Mouse (Mus musculus): ENCODE measurements at regions not wholly inside any gene's neighbourhood (a gene's known extent, or its start where the extent isn't known, plus 50 kb on each side); places are given as distances from the start of the nearest gene placed in this dataset.
A peak's percentile ranks its signal among the peaks of the same experiment; 100 is the strongest.

DNA sequence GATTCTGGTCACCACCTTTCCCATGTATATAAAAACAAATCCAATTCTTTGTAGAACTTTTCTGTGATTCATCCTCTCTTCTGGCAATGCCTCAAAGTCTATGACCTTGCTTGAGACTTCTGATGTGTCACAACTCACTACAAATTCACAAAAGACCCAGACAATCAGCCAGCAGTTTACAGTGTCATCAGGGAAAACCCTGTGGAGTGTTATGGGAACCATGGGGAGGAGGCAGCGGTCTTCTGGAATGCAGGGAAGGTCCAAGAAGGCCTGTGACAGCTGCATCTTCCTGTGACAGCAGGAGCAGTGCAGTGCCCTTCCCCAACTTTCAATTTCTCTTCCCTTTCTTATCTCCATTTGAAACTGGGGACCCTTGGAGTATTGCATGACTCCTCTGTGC is 877.9 kb downstream of the A830018L16Rik start:
- no peak overlapping the region for H3K4me3 ChIP-seq (ENCODE audit: insufficient read depth, low read length)
- peaks cover 7% of the 10 kb centered on the region for H3K4me1 ChIP-seq (ENCODE audit: control insufficient read depth, insufficient read depth, low read length)
- TF ChIP-seq POLR2A (IDR thresholded peaks at IDR 0.05; ENCODE audit: low read depth, low read length) = no peak
- TF ChIP-seq CTCF (IDR thresholded peaks at IDR 0.05; ENCODE audit: borderline replicate concordance, insufficient read depth, low read length) = no peak
- no peak overlapping the region for H3K27ac ChIP-seq (ENCODE audit: insufficient read depth, low read length)

DNA sequence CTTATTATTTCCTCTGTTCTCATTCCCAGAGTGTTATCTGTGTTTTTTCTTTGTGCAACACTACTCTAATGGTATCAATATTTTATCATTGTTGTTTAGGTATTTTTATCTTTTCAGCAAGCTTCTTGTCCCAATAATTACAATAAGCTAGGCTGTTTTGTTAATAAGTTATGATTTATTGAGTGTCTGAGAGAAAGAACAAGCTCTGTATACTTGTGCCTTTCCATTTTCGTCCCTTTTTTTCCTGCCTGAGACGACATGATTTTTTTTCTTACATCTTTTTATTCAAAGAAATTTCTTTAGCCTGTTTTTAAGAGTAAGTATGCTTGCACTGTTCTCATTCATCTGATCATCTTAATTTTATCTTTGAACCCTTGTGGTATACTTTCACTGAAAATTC is 904.1 kb downstream of the A830018L16Rik start:
- no peak overlapping the region for H3K27ac ChIP-seq (ENCODE audit: insufficient read depth, low read length)
- H3K4me1 ChIP-seq (ENCODE audit: control insufficient read depth, insufficient read depth, low read length) = no peaks in the 10 kb centered on the region
- TF ChIP-seq POLR2A (IDR thresholded peaks at IDR 0.05; ENCODE audit: low read depth, low read length) (no peak), CTCF (IDR thresholded peaks at IDR 0.05; ENCODE audit: borderline replicate concordance, insufficient read depth, low read length) (no peak)
- H3K4me3 ChIP-seq (ENCODE audit: insufficient read depth, low read length) = no peak overlapping the region

- H3K4me1 ChIP-seq (ENCODE audit: control insufficient read depth, insufficient read depth, low read length) = no peaks in the 10 kb centered on the region
- TF ChIP-seq POLR2A (IDR thresholded peaks at IDR 0.05; ENCODE audit: low read depth, low read length) (no peak), CTCF (IDR thresholded peaks at IDR 0.05; ENCODE audit: borderline replicate concordance, insufficient read depth, low read length) (no peak)
- H3K27ac ChIP-seq (ENCODE audit: insufficient read depth, low read length) = no peak overlapping the region
Measured at GRCm38 (mm10) chr1:12334186-12334585, 920.3 kb downstream of the A830018L16Rik start.

DNA sequence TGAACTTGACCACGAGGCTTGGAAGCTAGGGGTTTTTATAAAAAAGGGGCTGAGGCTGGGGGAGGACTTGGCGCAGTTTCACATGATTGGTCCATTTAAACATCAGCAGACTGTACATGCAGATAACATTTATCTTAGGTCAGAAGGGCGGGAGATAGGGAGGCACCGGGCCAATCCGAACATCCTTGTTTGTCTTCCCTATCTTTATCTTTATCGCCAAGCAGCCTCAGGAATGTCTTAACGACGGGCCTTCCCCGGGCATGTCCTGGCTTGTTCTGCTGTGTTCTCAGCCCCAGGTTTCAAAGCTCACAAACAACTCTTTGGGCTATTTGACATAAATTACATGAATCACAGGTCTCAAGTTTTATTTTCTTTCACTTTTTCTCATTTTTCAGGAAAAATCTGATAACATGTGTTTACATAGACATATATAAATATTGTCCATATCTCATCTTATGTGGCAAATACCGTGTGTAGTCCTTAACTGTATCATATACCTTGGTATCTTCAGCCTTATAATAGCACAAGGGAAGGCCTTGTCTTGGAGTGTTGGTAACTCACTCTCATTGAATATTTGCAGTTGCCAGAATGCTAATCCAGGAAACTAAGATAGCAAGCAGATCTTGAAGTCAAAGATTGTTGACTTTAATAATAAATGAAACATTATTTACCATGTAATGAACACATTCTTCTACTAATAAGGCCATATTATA is 931.0 kb downstream of the A830018L16Rik start:
- H3K4me1 ChIP-seq (ENCODE audit: control insufficient read depth, insufficient read depth, low read length) = no peaks in the 10 kb centered on the region
- H3K27ac ChIP-seq (ENCODE audit: insufficient read depth, low read length) = no peak overlapping the region
- H3K4me3 ChIP-seq (ENCODE audit: insufficient read depth, low read length) = no peak overlapping the region
- TF ChIP-seq CTCF (IDR thresholded peaks at IDR 0.05; ENCODE audit: borderline replicate concordance, insufficient read depth, low read length) (no peak), POLR2A (IDR thresholded peaks at IDR 0.05; ENCODE audit: low read depth, low read length) (no peak)

More at GRCm38 (mm10) chr1:12334186-12334585, 920.3 kb downstream of the A830018L16Rik start:
- no peak overlapping the region for H3K4me3 ChIP-seq (ENCODE audit: insufficient read depth, low read length)

GRCm38 (mm10) chr1:12345439-12345819 is 931.5 kb downstream of the A830018L16Rik start:
- Histone ChIP-seq H3K4me3 (ENCODE audit: insufficient read depth, low read length) (no peak overlapping the region), H3K27ac (ENCODE audit: insufficient read depth, low read length) (no peak overlapping the region), H3K4me1 (ENCODE audit: control insufficient read depth, insufficient read depth, low read length) (no peaks in the 10 kb centered on the region)
- TF ChIP-seq CTCF (IDR thresholded peaks at IDR 0.05; ENCODE audit: borderline replicate concordance, insufficient read depth, low read length) (no peak), POLR2A (IDR thresholded peaks at IDR 0.05; ENCODE audit: low read depth, low read length) (no peak)

DNA sequence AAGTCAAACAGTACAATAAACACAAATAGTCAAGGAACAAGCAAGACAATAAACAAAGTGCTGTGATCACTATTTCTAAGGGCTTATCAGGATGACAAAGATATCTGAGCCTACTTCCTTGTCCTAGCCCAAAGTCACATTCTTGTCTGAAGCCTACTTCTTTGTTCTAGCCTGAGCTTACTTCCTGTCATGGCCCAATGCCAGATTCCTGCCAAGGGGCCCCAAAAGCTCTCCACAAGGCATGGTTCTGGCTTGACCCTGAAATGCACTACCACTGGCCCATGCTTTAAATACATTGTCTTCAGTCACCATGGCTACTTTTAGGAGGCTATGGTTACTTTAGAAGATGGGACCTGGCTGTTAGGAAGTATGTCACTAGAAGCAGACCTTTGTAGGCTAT is 940.6 kb downstream of the A830018L16Rik start:
- TF ChIP-seq POLR2A (IDR thresholded peaks at IDR 0.05; ENCODE audit: low read depth, low read length) = no peak
- TF ChIP-seq CTCF (IDR thresholded peaks at IDR 0.05; ENCODE audit: borderline replicate concordance, insufficient read depth, low read length) = no peak
- no peak overlapping the region for H3K27ac ChIP-seq (ENCODE audit: insufficient read depth, low read length)
- no peaks in the 10 kb centered on the region for H3K4me1 ChIP-seq (ENCODE audit: control insufficient read depth, insufficient read depth, low read length)
- H3K4me3 ChIP-seq (ENCODE audit: insufficient read depth, low read length) = no peak overlapping the region

GRCm38 (mm10) chr1:12367872-12368271 is 954.0 kb downstream of the A830018L16Rik start:
- TF ChIP-seq CTCF (IDR thresholded peaks at IDR 0.05; ENCODE audit: borderline replicate concordance, insufficient read depth, low read length) (no peak), POLR2A (IDR thresholded peaks at IDR 0.05; ENCODE audit: low read depth, low read length) (no peak)
- Histone ChIP-seq H3K27ac (ENCODE audit: insufficient read depth, low read length) (no peak overlapping the region), H3K4me1 (ENCODE audit: control insufficient read depth, insufficient read depth, low read length) (no peaks in the 10 kb centered on the region), H3K4me3 (ENCODE audit: insufficient read depth, low read length) (no peak overlapping the region)

DNA sequence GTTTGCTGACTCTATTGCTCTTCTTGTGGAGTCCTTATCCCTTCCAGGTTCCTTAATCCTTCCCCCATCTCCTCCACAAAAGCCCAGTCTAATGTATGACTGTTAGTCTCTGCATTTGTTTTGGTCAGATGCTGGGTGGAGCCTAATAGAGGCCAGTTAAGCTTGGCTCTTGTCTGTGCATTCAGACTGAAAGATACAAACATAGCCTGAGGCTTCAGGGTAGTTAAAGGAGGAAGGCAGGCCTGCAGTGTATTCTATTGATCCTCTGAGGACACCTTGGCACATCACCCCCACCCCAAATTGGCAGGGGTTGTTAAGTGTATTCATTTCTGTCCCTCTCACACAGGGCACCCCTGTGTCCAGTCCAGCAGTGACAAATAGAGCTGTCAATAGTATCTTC is 959.1 kb downstream of the A830018L16Rik start:
- TF ChIP-seq CTCF (IDR thresholded peaks at IDR 0.05; ENCODE audit: borderline replicate concordance, insufficient read depth, low read length) (no peak), POLR2A (IDR thresholded peaks at IDR 0.05; ENCODE audit: low read depth, low read length) (no peak)
- Histone ChIP-seq H3K4me3 (ENCODE audit: insufficient read depth, low read length) (no peak overlapping the region), H3K27ac (ENCODE audit: insufficient read depth, low read length) (no peak overlapping the region), H3K4me1 (ENCODE audit: control insufficient read depth, insufficient read depth, low read length) (no peaks in the 10 kb centered on the region)

- Histone ChIP-seq H3K4me1 (ENCODE audit: control insufficient read depth, insufficient read depth, low read length) (peaks cover 4% of the 10 kb centered on the region; the same call in 1 of the 2 replicates), H3K27ac (ENCODE audit: insufficient read depth, low read length) (peak overlapping the region; percentile 78), H3K4me3 (ENCODE audit: insufficient read depth, low read length) (no peak overlapping the region)
- TF ChIP-seq CTCF (IDR thresholded peaks at IDR 0.05; ENCODE audit: borderline replicate concordance, insufficient read depth, low read length) (no peak), POLR2A (IDR thresholded peaks at IDR 0.05; ENCODE audit: low read depth, low read length) (no peak)
Measured at GRCm38 (mm10) chr1:12398146-12398884, 984.4 kb downstream of the A830018L16Rik start.

Measured in embryonic fibroblast, embryonic 13.5 days (primary cell).